Mouse (Mus musculus) c-Kit-positive CD71-positive TER-119-negative erythroid progenitor cells, embryonic 14.5 days (primary cell): ENCODE results near the gene Cyfip2.

ENCODE experiments used
- DNase-seq: peaks from one replicate; pipeline ENCODE4 v3.0.0-alpha.2; 2013; ENCODE audit warnings: low read depth

The Cyfip2 gene

DNA sequence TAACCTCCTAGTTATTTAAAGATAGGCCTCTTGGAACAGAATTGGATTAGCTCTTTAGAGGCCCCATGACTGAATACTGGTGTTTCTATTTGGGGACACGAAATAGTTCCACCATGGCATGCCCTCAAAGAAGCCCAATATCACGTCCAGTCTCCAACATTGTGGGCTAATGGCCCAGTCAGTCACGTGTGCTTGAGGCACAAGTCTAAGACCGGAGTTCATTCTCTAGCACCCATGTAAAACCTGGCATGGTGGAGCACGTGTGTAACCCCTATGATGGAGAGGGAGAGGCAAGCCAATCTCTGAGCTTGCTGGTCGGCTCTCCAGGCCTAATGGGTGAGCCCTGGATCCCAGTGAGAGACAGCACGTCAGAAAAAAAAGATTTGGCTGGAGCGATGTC, 36.5 kb downstream of the Cyfip2 start:
- DNase-seq: no peak

GRCm38 (mm10) chr11:46275302-46275701, 37.4 kb downstream of the Cyfip2 start:
- peak; percentile 56 for DNase-seq

DNA sequence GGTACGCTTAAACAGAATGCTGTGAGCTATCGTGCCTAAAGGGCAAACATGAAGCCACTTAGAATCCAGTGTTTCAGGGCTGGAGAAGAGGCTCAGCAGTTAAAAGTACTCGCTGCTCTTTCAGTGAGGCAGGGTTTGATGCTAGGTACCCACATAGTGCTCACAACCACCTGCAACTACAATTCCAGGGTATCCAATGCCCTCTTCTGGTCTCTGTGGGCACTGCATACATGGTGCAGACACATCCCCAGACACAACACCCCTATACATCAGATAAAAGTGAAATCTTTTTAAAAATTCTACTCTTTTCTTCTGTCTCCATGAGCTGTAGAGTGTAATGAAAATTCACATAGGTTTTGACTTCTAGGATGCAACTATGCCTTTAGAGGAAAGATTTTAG, 38.7 kb downstream of the Cyfip2 start:
- no peak for DNase-seq

- DNase-seq: no peak
These were observed 40.5 kb downstream of the Cyfip2 start for GRCm38 (mm10) chr11:46272058-46272681.

GRCm38 (mm10) chr11:46269893-46270292, 42.8 kb downstream of the Cyfip2 start:
- DNase-seq: no peak

GRCm38 (mm10) chr11:46269391-46269790, 43.3 kb downstream of the Cyfip2 start:
- no peak for DNase-seq

GRCm38 (mm10) chr11:46268991-46269390, 43.7 kb downstream of the Cyfip2 start:
- DNase-seq: peak; percentile 38

GRCm38 (mm10) chr11:46265031-46265786, 47.5 kb downstream of the Cyfip2 start:
- DNase-seq: no peak

- no peak for DNase-seq
These were observed 48.1 kb downstream of the Cyfip2 start for GRCm38 (mm10) chr11:46264584-46264983.

GRCm38 (mm10) chr11:46263291-46263690, 49.4 kb downstream of the Cyfip2 start:
- no peak for DNase-seq

DNA sequence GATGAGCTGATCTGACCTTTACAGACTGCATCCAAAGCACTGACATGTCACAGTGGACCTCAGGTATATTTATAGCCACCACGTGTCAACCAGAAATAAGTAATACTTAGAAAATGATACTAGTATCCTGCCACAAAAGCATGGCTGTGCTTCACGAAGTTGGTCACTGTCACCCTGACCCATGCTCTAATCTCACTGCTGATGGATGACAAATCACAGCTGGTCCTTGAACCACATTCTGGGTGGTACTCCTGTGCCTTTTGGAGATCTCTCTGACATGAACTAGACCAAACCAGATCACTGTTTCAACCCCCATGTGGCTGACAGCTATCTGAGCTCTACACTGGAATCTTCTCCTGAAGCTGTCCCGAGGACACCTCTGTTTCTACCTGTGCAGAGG, 49.8 kb downstream of the Cyfip2 start:
- DNase-seq: no peak

DNA sequence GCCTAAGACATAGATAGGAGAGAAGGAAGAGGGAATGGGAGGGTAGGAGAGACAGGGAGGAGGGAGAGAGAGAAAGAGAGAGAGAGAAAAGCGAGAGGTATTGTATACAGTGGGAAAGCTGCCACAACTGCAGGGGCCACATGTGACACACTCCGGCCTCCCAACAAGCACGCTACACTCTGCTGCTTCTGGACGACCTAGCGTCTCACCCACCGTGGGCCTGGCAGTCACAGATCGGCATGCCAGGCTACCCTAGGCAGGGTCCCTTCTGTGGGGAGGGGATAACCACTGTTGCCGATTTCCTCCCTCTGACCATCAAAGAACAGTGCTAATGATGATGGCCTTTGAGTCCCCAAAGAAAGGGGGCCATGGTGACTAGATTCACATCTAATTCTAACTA, 53.9 kb downstream of the Cyfip2 start:
- no peak for DNase-seq

DNA sequence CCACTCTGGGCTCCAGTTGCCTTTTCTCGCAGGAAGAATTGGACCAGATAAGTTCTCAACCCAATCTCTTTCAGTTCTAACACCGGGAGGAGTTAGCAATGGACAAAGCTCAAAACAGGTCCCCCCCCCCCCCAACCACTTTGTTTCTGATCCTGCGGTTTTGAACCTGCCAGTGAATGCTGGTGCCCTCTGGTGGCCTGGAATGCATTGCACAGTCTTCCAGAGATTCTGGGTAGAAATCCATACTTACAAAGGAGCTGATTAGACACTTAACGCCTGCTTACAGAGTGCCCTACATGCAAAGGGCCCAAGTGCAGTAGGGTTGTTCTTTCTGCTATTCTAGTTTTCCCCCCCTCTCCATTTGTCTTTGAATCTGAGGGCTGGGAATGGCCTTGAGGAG, 54.5 kb downstream of the Cyfip2 start:
- DNase-seq: no peak

- no peak for DNase-seq
These were observed 57.4 kb downstream of the Cyfip2 start for GRCm38 (mm10) chr11:46255291-46255690.

GRCm38 (mm10) chr11:46251994-46252393, 60.7 kb downstream of the Cyfip2 start:
- peak; percentile 39 for DNase-seq

DNA sequence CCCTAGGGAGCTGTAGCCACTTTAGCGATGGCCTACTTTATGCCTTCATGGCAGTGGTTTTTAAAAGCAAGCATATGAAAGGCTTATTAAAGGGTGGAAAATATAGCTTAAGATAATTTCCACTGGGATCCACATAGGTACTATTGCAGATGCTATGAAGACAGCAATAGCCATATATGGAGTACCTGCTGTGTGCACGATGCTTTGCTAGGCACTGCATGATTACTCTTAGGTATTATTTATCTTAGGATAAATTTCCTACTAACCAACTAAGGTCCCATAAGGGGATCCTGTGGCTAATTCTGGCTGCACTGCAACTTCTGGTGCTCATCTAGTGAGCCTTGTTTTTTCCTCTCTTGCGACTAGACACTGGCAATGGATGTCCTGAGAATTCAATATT, 64.3 kb downstream of the Cyfip2 start:
- no peak for DNase-seq

GRCm38 (mm10) chr11:46246393-46246792, 66.3 kb downstream of the Cyfip2 start:
- DNase-seq: no peak

- no peak for DNase-seq
These were observed 66.7 kb downstream of the Cyfip2 start for GRCm38 (mm10) chr11:46245926-46246325.

DNA sequence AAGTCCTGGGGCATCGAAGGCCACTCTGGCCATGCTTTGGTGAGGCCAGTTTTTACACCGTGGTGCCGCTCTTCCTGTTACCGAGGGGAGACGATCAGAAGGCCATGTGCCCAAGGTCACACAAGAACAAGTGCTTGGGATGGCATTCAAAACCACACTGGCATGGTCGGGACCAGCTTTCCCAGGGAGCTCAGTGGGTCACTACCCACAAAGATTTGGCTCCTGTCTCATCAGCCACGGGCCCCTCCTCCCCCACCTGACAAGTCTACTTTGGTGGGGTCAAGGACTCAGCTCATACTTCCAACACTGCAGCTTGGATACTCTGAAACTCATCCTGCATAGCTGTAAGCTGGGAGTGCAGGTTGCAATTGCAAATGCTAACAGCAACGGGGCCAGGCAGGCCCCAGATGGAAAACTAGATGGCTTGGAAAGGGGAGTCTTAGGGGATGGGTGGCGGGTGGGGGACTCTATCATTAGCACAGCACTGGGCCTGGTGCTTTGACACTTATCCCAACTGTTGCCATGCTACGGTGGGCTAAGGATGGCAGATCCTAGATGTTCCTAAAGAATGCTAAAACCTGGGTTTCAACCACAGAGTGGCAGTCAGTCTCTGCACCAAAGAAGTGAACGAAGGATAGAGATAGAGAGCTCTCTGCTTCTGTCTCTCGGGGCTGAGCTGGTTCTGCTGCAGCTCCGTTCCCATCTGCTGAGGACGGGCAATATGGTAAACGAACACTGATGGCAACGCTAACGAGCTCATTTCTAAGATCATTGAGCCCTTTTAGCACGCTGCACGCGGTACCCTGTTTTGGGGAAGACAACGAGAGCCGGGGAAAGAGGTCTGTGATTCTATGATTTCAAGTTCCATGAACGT, 67.7 kb downstream of the Cyfip2 start:
- DNase-seq: no peak

- no peak for DNase-seq
These were observed 70.7 kb downstream of the Cyfip2 start for GRCm38 (mm10) chr11:46241985-46242384.

- DNase-seq: peak; percentile 69
These were observed 71.4 kb downstream of the Cyfip2 start for GRCm38 (mm10) chr11:46241150-46241673.

- peak; percentile 70 for DNase-seq
These were observed 75.7 kb downstream of the Cyfip2 start for GRCm38 (mm10) chr11:46236976-46237375.

DNA sequence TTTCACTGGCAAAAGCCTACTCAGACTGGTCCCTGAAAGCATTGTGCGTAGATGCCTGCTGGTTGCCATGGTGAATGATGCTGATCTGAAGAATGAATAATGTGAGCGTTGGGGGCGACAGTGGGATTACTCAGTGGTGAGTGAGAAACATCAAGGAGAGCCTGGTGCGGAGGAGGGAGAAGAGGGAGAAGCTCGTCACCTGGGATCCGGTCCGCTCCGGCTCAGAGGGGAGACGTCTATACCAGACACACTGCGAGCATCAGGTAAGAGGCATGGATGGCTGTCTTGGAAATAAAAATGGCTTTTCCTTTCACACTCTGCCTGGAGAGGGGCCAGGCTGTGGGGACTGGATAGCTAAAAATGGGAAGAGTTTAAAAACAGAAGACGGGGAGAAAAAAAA, 77.3 kb downstream of the Cyfip2 start, which contains the start of gene Fndc9:
Gene Fndc9 (plus strand): TSS at position 198 of the 400 bp plus-strand sequence.
- DNase-seq: no peak
